Mouse (Mus musculus): ENCODE data around the gene Cercam. TPM values are rescaled to one million over a fixed set of nuclear protein-coding genes. Genes with fewer than 3 reads are reported as not detected.

Cercam gene
- polyA plus RNA-seq, 1 experiment from 2014 or later: 29.6 TPM

DNA sequence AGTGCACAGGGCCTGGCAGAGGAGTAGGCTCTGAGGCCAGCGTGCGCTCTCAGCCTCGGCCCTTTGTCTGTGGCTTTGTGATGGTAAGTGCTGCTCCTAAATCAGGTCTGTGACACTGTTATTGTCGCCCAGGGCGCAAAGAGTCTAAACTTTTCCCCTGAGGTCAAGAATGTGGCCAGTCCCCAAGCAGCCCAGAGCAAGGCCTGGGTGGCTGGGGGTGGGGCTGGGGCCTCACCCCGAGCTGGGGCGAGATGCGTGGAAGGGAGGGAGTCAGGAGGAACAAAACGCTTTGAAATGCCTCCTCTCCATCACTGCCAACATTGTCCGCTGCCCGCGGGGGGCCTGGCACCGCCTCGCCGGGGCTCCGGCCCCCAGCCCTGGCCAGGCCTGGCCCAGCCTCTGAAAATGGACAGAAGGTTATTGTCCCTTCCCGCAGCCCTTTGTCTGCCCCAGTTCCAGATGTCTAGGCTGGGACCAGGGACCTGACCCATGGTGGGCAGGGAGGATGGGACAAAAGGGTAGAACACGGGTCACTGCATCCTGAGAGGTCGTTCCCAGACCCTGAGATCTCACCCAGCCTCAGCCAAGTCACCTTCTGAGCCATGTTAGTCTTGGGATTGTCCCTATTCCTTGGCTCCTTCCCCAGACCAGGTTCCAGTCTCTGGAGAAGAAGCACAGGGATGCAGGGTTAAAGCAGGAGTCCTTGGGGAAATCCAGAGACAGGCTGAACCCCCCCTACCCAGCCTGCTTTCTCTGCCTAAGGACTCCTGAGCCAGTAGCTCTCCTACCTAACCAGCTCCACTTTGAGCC, 12.3 kb upstream of the Cercam start:
- H3K9me3 ChIP-seq: no peaks in the 10 kb centered on the region
- H3K4me2 ChIP-seq: no peak overlapping the region
- no peak for ATAC-seq (ENCODE audit: insufficient number of reproducible peaks, insufficient read depth, low FRiP score, low TSS enrichment, low read depth)
- peaks cover 19% of the 10 kb centered on the region for H3K27me3 ChIP-seq
- no peak overlapping the region for H3K4me3 ChIP-seq
- H3K9ac ChIP-seq: no peak overlapping the region
- H3K4me1 ChIP-seq: no peaks in the 10 kb centered on the region
- no peaks in the 10 kb centered on the region for H3K36me3 ChIP-seq
- 11% methylated on average over 19 of the region's 19 CpGs for WGBS
- H3K27ac ChIP-seq: no peak overlapping the region

DNA sequence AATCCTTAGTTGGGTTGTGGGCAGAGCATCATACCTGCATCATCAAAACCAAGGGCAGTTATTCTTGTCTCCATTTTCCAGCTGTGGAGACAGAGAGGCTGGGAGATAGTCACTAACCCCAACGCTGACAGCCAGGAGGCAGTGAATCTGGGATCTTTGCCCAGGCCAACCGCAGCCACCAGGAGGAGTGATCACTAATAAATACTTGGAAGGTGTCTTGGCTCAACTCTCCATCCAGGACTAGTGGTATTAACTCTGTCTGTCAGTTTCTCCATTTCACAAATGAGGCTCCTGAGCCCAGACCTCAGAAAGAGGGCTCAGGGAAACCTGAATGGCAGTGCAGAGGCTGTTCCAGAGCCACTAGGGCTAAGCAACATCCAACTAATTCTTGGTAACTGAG, 11.6 kb upstream of the Cercam start:
- Histone ChIP-seq H3K9ac (no peak overlapping the region), H3K36me3 (no peaks in the 10 kb centered on the region), H3K4me1 (no peaks in the 10 kb centered on the region), H3K9me3 (no peaks in the 10 kb centered on the region), H3K27ac (no peak overlapping the region), H3K27me3 (peaks cover 19% of the 10 kb centered on the region), H3K4me2 (no peak overlapping the region), H3K4me3 (no peak overlapping the region)
- 53% methylated on average over 2 of the region's 2 CpGs for WGBS
- ATAC-seq (ENCODE audit: insufficient number of reproducible peaks, insufficient read depth, low FRiP score, low TSS enrichment, low read depth): no peak

DNA sequence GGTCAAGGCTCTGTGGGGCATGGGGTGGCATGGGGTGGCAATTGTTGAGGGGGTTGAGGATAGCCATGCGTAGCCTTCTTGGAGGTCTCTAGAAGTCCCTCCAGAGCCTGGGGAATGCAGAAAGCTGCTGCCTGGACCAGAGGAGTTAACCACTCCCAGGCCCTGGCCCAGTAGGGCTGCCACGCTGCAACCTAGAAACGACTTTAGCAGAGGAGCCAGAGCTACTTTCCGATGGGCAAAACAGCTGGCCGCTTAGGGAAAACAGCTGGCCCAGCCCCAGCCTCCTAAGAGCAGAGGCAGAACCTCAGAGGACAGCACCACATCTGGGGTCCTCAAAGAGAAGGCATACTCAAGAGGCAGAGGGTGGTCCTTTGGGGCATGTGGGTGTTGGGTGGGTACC, 11.0 kb upstream of the Cercam start:
- H3K9me3 ChIP-seq: no peaks in the 10 kb centered on the region
- H3K4me3 ChIP-seq: no peak overlapping the region
- no peak for ATAC-seq (ENCODE audit: insufficient number of reproducible peaks, insufficient read depth, low FRiP score, low TSS enrichment, low read depth)
- no peaks in the 10 kb centered on the region for H3K36me3 ChIP-seq
- peaks cover 19% of the 10 kb centered on the region for H3K27me3 ChIP-seq
- WGBS: 67% methylated on average over 5 of the region's 5 CpGs
- no peak overlapping the region for H3K27ac ChIP-seq
- H3K9ac ChIP-seq: no peak overlapping the region
- no peaks in the 10 kb centered on the region for H3K4me1 ChIP-seq
- no peak overlapping the region for H3K4me2 ChIP-seq

DNA sequence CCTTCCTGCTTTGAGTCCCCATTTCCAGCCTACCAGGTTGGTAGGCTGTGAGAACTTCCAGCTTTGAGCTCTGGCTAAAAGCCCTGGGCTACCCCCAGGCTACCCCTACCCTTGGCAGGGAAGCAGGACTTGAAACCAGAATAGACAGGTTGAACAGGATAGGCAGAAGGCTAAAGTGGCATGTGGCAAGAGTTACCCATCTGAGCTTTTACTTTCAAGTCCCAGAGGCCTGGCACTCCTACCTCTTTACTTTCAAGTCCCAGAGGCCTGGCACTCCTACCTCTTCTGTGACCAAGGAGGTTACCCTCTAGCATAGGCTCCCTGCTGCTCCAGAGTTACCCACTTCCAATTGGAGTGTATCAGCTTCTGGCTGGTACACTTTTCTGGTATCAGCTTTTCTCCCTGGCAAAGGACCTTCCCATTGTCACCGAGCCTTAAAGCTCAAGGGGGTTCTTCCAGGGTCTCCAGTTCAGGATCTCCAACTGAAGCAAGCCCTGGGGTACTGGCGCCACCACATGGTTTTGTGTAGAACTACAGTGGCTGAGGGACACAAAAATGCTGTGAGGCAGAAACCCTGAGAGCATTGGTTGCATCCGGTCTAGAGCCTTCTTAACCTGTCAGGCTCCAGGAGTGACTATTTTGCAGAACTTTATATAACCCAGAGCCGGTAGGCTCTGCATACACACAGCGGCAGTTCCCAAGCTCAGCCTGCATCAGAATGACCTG, 10.1 kb upstream of the Cercam start:
- no peak overlapping the region for H3K9ac ChIP-seq
- WGBS: 7% methylated on average over 5 of the region's 5 CpGs
- peaks cover 19% of the 10 kb centered on the region for H3K27me3 ChIP-seq
- H3K4me3 ChIP-seq: no peak overlapping the region
- H3K9me3 ChIP-seq: no peaks in the 10 kb centered on the region
- H3K27ac ChIP-seq: no peak overlapping the region
- no peaks in the 10 kb centered on the region for H3K36me3 ChIP-seq
- no peak for ATAC-seq (ENCODE audit: insufficient number of reproducible peaks, insufficient read depth, low FRiP score, low TSS enrichment, low read depth)
- no peak overlapping the region for H3K4me2 ChIP-seq
- no peaks in the 10 kb centered on the region for H3K4me1 ChIP-seq

DNA sequence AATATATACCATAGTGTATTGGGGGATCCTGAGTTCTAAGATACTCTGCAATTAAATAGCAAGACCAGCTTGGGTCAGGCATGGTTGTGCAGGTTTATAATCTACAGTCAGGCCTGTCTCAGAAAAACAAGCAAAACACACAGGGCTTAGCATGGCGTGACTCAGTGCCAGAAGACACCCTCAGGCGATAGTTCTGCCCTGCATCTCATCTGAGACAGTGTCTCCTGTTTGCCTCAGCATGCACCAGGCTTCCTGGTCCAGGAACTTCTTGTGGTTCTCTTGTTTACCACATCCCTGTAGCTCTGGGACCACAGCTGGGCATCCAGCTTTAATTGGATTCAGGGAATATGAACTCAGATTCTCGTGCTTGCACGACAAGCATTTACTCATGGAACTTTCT, 3.8 kb upstream of the Cercam start:
- H3K4me2 ChIP-seq: no peak overlapping the region
- H3K9me3 ChIP-seq: no peaks in the 10 kb centered on the region
- H3K4me1 ChIP-seq: peaks cover 7% of the 10 kb centered on the region
- ATAC-seq (ENCODE audit: insufficient number of reproducible peaks, insufficient read depth, low FRiP score, low TSS enrichment, low read depth): no peak
- H3K9ac ChIP-seq: no peak overlapping the region
- H3K4me3 ChIP-seq: no peak overlapping the region
- 0 out of 2 replicates have a peak, but pooled peaks cover 9% of the 10 kb centered on the region for H3K27me3 ChIP-seq
- H3K36me3 ChIP-seq: no peaks in the 10 kb centered on the region
- WGBS: 56% methylated on average over 4 of the region's 4 CpGs
- H3K27ac ChIP-seq: no peak overlapping the region

DNA sequence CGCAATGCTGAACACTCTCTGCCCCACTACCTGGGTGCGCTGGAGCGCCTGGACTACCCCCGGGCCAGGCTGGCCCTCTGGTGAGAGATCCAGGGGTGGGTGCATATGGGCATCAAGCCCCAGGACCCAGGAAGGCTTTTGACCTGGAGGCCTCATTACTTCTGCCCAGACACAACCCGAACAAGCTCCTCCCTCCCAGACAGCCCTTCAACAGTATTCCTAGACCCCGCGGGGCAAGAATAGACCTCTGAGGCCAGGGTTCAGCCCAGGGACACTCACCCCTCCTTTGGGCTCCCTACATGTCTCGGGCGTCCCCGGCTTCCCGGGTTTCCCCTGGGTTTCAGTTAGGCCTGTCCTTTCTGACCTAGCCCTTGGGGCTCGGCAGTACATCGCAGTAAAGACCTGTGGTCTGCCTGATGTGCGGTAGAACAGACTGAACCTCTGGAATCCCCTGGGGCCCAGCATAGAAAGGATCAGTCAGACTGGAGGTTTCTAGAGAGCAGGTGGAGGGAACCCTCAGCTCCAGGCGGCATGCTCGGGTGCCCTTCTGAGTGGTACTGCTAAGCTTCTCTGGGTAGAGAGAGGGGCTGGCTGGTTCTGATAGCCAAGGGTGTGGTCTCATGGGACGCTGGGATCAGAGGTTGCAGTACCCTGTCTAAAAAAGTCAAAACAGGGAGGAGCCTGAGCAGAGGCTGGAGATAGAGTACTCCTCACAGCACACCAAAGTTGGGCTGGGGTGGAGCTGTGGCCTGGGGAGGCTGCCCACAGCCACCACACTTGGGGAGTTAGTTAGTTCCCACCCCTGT, 885 bp downstream of the Cercam start:
- Histone ChIP-seq H3K4me1 (peaks cover 12% of the 10 kb centered on the region), H3K4me2 (peak overlapping the region; percentile 94), H3K9ac (peak overlapping the region; percentile 79), H3K36me3 (peaks cover 10% of the 10 kb centered on the region; the same call in 1 of the 2 replicates), H3K9me3 (no peaks in the 10 kb centered on the region), H3K4me3 (peak overlapping the region; percentile 60), H3K27ac (peak overlapping the region; percentile 76; the same call in 1 of the 2 replicates), H3K27me3 (0 out of 2 replicates have a peak, but pooled peaks cover 9% of the 10 kb centered on the region)
- 3% methylated on average over 17 of the region's 17 CpGs for WGBS
- ATAC-seq (ENCODE audit: insufficient number of reproducible peaks, insufficient read depth, low FRiP score, low TSS enrichment, low read depth): peak; percentile 27; the same call in 1 of the 2 replicates

DNA sequence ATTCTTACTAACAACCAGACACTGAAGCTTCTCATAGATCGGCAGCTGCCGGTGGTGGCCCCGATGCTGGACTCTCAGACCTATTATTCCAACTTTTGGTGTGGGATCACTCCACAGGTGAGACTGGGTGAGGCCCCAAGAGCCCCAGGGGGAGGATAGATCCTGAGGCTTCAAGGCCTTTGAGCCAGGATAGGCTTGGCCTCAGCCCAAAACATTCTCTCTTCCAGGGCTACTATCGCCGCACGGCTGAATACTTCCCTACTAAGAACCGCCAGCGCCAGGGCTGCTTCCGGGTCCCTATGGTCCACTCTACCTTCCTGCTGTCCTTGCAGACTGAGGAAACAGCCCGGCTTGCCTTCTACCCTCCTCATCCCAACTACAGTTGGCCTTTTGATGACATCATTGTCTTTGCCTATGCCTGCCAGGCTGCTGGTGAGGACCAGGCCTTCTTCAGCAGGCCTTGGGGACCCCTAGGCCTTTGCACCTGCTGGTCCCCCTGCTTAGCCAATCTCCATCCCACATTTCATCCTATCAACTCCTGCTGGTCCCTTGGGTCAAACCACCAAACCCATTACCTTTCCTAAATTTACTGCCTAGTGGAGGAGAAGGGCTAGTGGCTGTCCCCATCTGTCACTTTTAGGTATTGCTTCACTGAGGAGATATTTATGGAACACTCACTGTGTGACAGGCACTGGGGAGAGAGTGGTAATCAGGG, 3.8 kb downstream of the Cercam start:
- no peak for ATAC-seq (ENCODE audit: insufficient number of reproducible peaks, insufficient read depth, low FRiP score, low TSS enrichment, low read depth)
- H3K9ac ChIP-seq: no peak overlapping the region
- H3K27me3 ChIP-seq: no peaks in the 10 kb centered on the region
- peaks cover 12% of the 10 kb centered on the region for H3K4me1 ChIP-seq
- no peaks in the 10 kb centered on the region for H3K9me3 ChIP-seq
- 90% methylated on average over 10 of the region's 10 CpGs for WGBS
- H3K36me3 ChIP-seq: peaks cover 23% of the 10 kb centered on the region
- H3K4me2 ChIP-seq: no peak overlapping the region
- H3K27ac ChIP-seq: no peak overlapping the region
- H3K4me3 ChIP-seq: no peak overlapping the region

DNA sequence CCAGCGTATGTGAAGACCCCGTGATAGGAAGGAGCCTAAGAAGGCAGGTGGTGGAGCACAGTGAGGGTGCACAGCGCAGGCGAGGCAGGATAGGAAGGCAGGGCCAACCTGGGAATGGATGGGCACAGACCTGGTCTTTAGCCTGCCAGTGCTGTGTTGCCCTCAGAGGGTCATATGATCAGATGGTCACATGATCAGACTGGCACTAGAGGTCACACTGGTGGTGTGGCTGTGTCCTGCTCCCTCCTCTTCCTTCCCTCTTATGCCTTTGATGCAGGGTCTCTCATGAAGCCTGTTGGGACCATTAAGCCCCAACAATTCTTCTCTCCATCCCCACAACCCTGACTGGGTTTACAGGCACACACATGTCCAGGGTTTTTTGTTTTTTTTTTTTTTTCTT, 4.8 kb downstream of the Cercam start:
- no peak for ATAC-seq (ENCODE audit: insufficient number of reproducible peaks, insufficient read depth, low FRiP score, low TSS enrichment, low read depth)

DNA sequence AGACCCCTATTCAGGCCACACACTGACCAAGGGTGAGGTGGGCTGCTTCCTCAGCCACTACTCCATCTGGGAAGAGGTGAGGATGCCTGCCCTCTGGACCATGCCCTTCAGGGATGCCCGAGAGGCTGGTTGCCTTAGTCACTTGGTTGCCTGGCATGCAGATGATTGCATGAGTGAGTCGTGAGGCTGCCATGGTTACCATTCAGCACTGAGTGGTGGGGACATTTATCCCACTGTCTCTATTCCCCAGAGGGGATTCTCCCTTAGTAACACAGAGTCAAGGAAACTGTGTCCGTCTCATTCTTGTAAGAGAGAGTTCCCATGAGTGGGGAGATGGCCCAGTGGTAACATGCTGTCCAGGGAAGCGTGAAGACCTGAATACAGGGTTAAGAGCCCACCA, 9.1 kb downstream of the Cercam start:
- H3K36me3 ChIP-seq: peaks cover 36% of the 10 kb centered on the region

More for the DNA sequence above, 4.8 kb downstream of the Cercam start:
- WGBS: 89% methylated on average over 4 of the region's 4 CpGs
- Histone ChIP-seq H3K27me3 (no peaks in the 10 kb centered on the region), H3K9me3 (no peaks in the 10 kb centered on the region), H3K4me3 (no peak overlapping the region), H3K9ac (no peak overlapping the region), H3K4me2 (no peak overlapping the region), H3K27ac (no peak overlapping the region), H3K36me3 (peaks cover 23% of the 10 kb centered on the region), H3K4me1 (peaks cover 12% of the 10 kb centered on the region)

DNA sequence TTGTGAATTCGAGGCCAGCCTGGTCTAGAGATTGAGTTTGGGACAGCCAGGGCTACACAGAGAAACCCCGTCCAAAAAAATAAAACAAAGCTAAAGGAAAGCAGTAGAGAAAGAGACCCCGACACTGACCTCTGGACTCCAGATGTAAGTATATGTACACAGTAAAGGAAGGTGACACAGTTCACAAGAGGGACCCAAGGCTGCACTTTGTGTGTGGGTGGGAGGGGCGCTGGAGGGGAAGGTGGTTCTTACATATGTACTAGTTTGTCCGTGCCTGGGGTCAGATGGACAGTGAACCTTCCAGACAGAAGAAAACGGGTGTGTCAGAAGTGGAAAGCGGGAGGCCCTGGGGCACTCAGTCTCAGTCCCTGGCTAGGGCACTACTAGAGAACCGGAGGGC, 10.2 kb downstream of the Cercam start:
- H3K4me3 ChIP-seq: no peak overlapping the region
- no peaks in the 10 kb centered on the region for H3K9me3 ChIP-seq
- no peak for ATAC-seq (ENCODE audit: insufficient number of reproducible peaks, insufficient read depth, low FRiP score, low TSS enrichment, low read depth)
- H3K4me1 ChIP-seq: no peaks in the 10 kb centered on the region
- H3K36me3 ChIP-seq: peaks cover 32% of the 10 kb centered on the region
- H3K27me3 ChIP-seq: no peaks in the 10 kb centered on the region
- WGBS: 68% methylated on average over 8 of the region's 8 CpGs
- no peak overlapping the region for H3K9ac ChIP-seq
- no peak overlapping the region for H3K4me2 ChIP-seq
- H3K27ac ChIP-seq: no peak overlapping the region

More for the DNA sequence above, 9.1 kb downstream of the Cercam start:
- H3K27ac ChIP-seq: no peak overlapping the region
- no peak overlapping the region for H3K4me3 ChIP-seq
- no peak overlapping the region for H3K9ac ChIP-seq
- no peak for ATAC-seq (ENCODE audit: insufficient number of reproducible peaks, insufficient read depth, low FRiP score, low TSS enrichment, low read depth)
- WGBS: 78% methylated on average over 4 of the region's 4 CpGs
- H3K4me2 ChIP-seq: no peak overlapping the region
- H3K4me1 ChIP-seq: no peaks in the 10 kb centered on the region
- no peaks in the 10 kb centered on the region for H3K27me3 ChIP-seq
- no peaks in the 10 kb centered on the region for H3K9me3 ChIP-seq
